Mouse (Mus musculus): ENCODE data around the gene Zfp57. TPM values are rescaled to one million over a fixed set of nuclear protein-coding genes. Genes with fewer than 3 reads are reported as not detected.

Gene Zfp57
- polyA plus RNA-seq (2017; shearing (Covaris generic)), result not detected

DNA sequence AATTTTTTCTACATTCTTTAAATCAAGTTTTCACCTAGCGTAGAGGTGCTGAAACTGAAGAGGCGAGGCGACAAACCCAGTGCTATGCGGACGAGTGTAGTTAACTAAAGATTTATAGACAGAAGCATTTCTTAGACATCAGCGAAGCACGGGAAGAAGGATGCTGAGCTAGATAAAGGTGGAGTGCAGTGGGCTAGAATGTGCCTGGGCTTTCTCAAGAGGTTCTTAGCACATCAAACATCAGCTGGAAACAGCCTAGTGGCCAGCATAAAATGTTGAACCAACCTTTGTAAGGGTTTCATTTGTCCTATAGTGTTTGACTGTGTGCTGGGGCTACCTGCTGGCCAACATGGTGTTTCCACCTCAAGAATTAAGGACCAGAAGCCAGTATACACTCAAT lies at the start of gene Zfp57:
Zfp57 (plus strand) TSS at position 301 of the 400 bp plus-strand sequence.

DNA sequence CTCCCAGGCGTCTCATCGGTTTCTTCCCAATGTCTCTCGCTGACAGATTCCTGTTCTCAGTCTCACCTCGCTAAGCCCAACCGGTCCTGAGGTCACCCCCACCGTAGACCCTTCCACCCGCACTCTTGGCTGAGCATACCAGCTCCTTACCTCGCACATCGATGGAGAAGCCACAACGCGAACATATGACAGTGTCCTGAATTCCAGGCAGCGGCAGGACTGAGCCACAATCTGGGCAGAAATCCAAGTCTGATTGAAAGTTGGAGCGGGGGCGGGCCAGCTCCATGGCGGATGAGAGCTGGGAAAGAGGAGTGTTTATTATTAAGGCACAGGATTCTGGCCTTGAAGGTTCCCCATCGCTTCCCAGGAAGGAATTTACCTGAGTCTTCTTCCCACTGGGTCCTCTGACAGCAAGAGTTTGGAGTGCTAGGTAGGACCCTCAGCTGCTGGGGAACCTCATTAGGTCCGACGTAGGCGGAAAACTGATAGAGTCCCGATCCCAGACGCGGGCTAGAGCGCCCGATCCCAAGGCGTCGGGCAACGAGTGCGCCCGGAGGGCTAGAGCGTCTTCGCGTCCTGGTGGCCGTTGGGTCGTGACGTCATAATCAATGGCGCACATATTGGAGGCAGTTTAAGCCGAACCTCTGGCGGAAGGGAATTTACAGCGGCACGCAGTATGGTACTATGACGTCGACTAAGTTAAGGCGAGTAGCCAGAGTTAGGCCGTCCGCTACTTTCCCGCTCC lies 42.8 kb upstream of the Zfp57 start, which contains the start of the genes Znrd1 and Znrd1as:
Znrd1 (minus strand) TSS at position 561 of the 745 bp plus-strand sequence.
Znrd1as (plus strand) TSS at position 594 of the 745 bp plus-strand sequence.

DNA sequence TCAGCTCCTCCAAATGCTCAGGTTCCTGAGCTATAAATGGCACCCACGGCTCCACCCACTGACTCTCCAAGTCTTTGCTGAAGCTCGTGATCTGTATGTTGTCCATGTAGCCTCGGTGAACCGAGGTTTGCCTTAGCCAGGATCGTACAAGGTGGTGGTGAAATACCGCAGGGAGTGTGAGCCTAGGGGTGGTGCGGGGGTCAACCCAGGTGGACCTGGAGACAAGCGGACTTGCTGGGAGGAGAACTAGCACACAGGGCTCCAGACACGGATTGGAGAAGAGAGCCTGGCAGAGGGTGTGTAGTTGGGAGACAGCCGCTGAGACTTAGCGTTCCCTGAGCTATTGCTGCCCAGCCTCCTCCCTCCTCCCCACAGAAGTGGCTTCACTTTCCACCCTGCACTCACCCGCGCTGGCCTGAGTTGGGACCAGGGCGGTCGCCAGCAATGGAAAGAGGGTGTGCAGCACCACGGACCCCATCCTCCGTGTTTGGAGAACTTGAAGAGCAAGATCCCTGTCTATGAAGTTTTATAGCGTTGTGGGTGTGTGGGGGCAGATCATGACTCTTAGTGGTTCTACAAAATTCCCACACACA lies 19.6 kb upstream of the Zfp57 start, which contains the start of gene 2410137M14Rik:
2410137M14Rik (minus strand) TSS at position 17 of the 593 bp plus-strand sequence.

DNA sequence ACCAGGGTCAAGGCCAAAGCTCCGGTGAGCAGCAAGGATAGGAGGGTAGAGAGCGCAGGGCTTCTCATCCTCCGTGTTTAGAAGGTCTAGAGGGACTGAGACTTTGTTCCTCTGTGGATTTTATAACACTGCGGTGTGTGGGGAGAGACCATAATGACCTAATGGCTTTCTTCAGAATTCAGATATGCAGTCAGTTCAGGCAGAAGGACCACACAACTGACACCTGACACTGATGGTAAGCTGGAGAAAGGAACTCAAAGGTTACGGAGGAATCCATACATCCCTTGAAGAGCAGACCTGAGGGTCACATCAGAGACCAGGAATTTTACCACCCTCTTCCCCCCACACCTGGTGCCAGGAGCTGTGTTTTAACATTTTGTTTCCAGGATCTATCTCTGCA lies 11.5 kb upstream of the Zfp57 start, which contains the start of gene H2-M5:
H2-M5 (minus strand) TSS at position 101 of the 400 bp plus-strand sequence.

DNA sequence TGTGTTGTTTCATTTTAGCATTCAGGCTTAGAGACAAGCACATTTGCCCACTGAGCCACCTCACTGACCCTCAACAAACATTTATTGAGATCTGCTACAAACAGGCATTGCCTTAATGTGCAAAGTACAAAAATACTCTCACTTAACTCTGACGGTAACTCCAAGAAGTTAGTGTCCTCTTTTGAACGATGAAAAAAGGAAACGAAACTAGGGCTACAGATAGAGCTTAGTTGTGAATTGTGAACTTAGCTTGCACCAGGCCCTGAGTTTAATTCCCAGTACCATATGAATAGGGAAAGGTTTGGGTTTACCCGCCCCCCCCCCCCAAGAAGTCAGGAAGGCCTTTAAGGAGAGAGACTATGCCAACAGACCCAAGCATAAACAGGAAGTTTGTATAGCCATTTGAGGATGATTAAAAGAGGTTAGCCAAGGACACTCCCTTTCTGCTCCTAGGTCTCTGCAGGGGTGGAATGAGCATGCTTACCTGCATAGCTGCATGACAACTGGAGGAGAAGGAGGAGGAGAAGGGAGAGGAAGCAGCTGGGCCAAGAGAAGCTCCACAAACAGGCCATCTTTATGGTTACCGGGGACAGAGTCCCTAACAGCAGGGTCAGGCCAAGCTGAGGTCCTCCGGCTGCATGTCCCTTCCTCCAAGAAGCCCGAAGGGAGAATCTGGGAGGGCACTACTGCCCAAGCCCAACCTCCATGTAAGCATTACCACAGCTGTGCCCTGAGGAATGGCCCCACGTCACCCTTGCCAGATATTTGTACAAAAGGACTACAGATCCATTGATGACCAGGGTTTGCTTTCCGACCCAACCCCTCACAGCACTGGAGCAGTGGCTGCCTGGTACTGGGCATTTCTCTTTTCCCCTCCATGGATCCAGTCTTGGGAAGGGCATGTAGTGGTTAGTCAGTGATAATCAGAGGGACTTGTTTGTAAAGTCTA lies 21.9 kb downstream of the Zfp57 start, which contains the start of gene Mog:
Mog (minus strand) TSS at position 771 of the 949 bp plus-strand sequence.

DNA sequence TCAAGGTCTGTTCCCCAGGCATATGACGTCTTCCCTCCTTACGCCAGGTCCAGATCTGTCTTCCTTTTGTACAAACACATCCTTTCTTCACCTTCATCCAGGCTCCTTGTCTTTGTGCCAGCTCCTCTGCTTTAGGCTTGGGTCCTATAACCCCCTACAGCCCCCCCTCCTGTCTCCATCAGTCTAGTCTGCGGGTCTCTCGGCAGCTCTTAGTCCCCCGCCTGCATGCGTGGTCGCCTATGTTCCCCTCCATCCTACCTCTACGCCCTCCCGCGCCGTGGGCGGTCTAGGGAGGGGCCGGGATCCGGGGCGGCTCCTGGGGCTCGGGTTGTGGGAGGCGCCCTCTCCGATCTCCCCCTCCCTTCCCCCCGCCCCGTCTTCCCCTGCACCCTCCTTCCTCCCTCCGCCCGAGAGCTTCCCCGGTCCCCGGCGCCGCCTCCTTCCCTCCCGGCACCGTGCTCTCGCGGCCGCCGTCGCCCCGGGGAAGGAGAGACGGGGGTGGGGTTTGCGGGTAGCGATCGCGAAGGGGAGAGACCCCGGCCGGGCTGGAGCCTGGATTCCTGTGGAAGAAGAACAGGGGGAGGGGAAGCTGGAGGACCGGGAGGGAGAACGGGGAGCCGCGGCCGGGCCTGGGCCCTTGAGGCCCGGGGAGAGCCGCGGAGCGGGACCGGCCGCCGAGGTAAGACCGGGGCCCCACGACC lies 44.8 kb downstream of the Zfp57 start, which contains the start of gene Gabbr1:
Gabbr1 (plus strand) TSS at position 356 of the 701 bp plus-strand sequence.

Other genes with a start within 250 kb of the Zfp57 start
- gene H2-M10.5, start 228.3 kb upstream of the Zfp57 start, polyA plus RNA-seq (2017; shearing (Covaris generic)), result not detected
- gene H2-M10.6, start 189.0 kb upstream of the Zfp57 start, polyA plus RNA-seq (2017; shearing (Covaris generic)), result not detected
- 141 TPM for gene Trim26, start 164.0 kb upstream of the Zfp57 start, polyA plus RNA-seq (2017; shearing (Covaris generic))
- gene Trim15, start 134.0 kb upstream of the Zfp57 start, polyA plus RNA-seq (2017; shearing (Covaris generic)), result 0.26 TPM
- not detected for gene Trim10, start 131.6 kb upstream of the Zfp57 start, polyA plus RNA-seq (2017; shearing (Covaris generic))
- not detected for gene Trim40, start 111.0 kb upstream of the Zfp57 start, polyA plus RNA-seq (2017; shearing (Covaris generic))
- gene Trim31, start 103.0 kb upstream of the Zfp57 start, polyA plus RNA-seq (2017; shearing (Covaris generic)), result not detected
- 0.53 TPM for gene Rnf39, start 58.2 kb upstream of the Zfp57 start, polyA plus RNA-seq (2017; shearing (Covaris generic))
- 108 TPM for gene Ppp1r11, start 49.4 kb upstream of the Zfp57 start, polyA plus RNA-seq (2017; shearing (Covaris generic))
- 99.8 TPM for gene Znrd1, start 42.6 kb upstream of the Zfp57 start, polyA plus RNA-seq (2017; shearing (Covaris generic))
- 1.2 TPM for gene Znrd1as, start 42.6 kb upstream of the Zfp57 start, polyA plus RNA-seq (2017; shearing (Covaris generic))
- gene 2410137M14Rik, start 19.9 kb upstream of the Zfp57 start, polyA plus RNA-seq (2017; shearing (Covaris generic)), result not detected
- gene H2-M5, start 11.6 kb upstream of the Zfp57 start, polyA plus RNA-seq (2017; shearing (Covaris generic)), result not detected
- not detected for gene Mog, start 22.2 kb downstream of the Zfp57 start, polyA plus RNA-seq (2017; shearing (Covaris generic))
- 15.7 TPM for gene Gabbr1, start 44.8 kb downstream of the Zfp57 start, polyA plus RNA-seq (2017; shearing (Covaris generic))
- gene Olfr90, start 87.3 kb downstream of the Zfp57 start, polyA plus RNA-seq (2017; shearing (Covaris generic)), result 0.16 TPM
- not detected for gene Olfr91, start 97.1 kb downstream of the Zfp57 start, polyA plus RNA-seq (2017; shearing (Covaris generic))
- not detected for gene Olfr92, start 118.9 kb downstream of the Zfp57 start, polyA plus RNA-seq (2017; shearing (Covaris generic))
- not detected for gene Olfr93, start 160.3 kb downstream of the Zfp57 start, polyA plus RNA-seq (2017; shearing (Covaris generic))
- not detected for gene Ubd, start 192.7 kb downstream of the Zfp57 start, polyA plus RNA-seq (2017; shearing (Covaris generic))
- gene Olfr94, start 199.8 kb downstream of the Zfp57 start, polyA plus RNA-seq (2017; shearing (Covaris generic)), result not detected
- not detected for gene Olfr95, start 212.0 kb downstream of the Zfp57 start, polyA plus RNA-seq (2017; shearing (Covaris generic))
- gene Olfr96, start 219.0 kb downstream of the Zfp57 start, polyA plus RNA-seq (2017; shearing (Covaris generic)), result not detected
- not detected for gene Olfr97, start 236.2 kb downstream of the Zfp57 start, polyA plus RNA-seq (2017; shearing (Covaris generic))